Mouse (Mus musculus) E14TG2a.4 (cell line): ENCODE measurements around the gene Prr7.

Experiments
- CTCF ChIP-seq: conservative IDR thresholded peaks from 2 replicates; pipeline ENCODE4 v1.5.1; 2014; ENCODE audit warnings: low read length
- POU5F1 ChIP-seq: IDR thresholded peaks from 2 replicates; pipeline ENCODE4 v1.6.1; 2014; ENCODE audit warnings: low read length, borderline replicate concordance

- TF ChIP-seq POU5F1 (no peak), CTCF (no peak)
Observed at GRCm38 (mm10) chr13:55470372-55470771, 6.3 kb downstream of the Prr7 start.
